Mouse (Mus musculus) adrenal gland, postnatal 10 days (tissue): Measurements from ENCODE around the gene Ttc7b. TPM values are rescaled to one million over a fixed set of nuclear protein-coding genes. Genes with fewer than 3 reads are reported as not detected.

Source experiments
- DNase-seq: peaks from one replicate; pipeline ENCODE4 v3.0.0; 2021; ENCODE audit warnings: mixed read lengths
- long read RNA-seq, 2 experiments: library from polyadenylated mRNA; stranded (forward); transcript quantifications; one replicate each; pipeline ENCODE4 v2.0.0; 2021
- total RNA-seq, 2 experiments: library from RNA; stranded (reverse); gene quantifications; 2 replicates each; pipeline ENCODE4 v1.2.3; 2021

The Ttc7b gene
- total RNA-seq: 10 to 100 TPM; 63.4 to 85.3 TPM
- long read RNA-seq, experiment 1, transcript Ttc7b-201 (20 exons, 3,446 nt): major isoform, 29 of 52 reads
- long read RNA-seq, experiment 1, partial matches to known transcripts: 12 of 52 reads
- long read RNA-seq, experiment 1, other reads (novel, unspliced or antisense): 8 of 52 reads
- long read RNA-seq, experiment 2, transcript Ttc7b-201 (20 exons, 3,446 nt): major isoform, 35 of 48 reads
- long read RNA-seq, experiment 2, partial matches to known transcripts: 11 of 48 reads
- long read RNA-seq, experiment 2, other reads (novel, unspliced or antisense): 2 of 48 reads

DNA sequence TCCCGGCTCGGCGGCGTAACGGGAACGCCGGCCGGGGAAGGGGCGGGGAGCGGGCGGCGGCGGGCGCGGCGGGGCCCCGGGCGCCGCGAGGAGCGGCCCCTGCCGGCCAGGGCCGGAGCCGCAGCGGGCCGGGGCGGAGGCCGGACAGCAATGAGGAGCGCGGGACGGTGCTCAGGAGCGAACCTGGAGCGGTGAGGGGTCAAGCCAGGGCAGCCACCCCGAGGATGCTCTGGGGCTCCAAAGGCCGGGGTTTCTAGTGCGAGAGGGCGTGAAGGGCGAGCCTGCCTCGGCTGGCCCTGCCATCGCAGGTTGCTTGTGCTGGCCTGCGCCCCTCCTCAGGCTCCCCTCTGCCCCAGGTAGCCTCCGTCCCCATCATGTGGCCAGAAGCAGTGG is at the start of gene Ttc7b:
Ttc7b (minus strand) TSS at position 33 of the 393 bp plus-strand sequence.
- DNase-seq: peak; percentile 81

DNA sequence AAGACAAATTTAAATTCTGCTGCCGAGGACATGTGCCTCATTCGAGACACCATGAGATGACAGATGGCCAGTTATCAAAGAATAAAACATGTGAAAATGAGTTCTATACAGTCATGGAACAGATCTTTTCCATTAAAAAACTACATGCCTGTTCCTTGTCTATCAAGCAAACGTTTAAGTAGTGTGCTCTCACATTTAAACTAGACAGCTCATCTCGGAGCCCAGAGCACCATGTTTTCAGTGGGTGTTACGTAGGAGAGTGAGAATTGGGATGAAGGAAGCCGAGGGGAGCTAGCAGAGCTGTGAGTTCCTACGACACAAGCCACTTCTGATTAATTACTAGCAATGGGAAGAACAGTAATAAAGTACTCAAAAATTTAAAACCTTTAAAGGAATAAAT is 48.2 kb upstream of the Ttc7b start:
- DNase-seq: no peak

- no peak for DNase-seq
Observed at GRCm38 (mm10) chr12:100568105-100568504, 47.5 kb upstream of the Ttc7b start.

GRCm38 (mm10) chr12:100567627-100568026 is 47.0 kb upstream of the Ttc7b start:
- DNase-seq: no peak

DNA sequence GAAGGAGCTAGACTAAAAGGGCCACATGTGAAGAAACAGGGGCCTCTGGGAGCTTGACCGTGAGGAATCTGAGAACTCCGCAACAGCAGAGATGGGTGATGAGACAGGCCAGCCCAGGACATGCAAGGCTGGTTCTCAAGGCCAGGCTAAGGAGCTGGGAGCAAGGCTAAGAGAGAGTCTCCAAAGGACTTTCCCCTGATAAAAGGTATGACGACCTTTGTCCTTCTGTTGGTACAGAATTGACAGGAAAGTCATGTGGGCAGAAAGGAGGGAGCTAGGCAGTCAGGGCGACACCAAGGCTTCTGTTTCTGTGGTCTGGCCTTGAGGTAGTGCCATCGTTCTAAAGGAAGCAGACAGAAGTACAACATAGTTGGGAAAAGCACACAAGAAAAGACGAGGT is 33.0 kb upstream of the Ttc7b start:
- no peak for DNase-seq

DNA sequence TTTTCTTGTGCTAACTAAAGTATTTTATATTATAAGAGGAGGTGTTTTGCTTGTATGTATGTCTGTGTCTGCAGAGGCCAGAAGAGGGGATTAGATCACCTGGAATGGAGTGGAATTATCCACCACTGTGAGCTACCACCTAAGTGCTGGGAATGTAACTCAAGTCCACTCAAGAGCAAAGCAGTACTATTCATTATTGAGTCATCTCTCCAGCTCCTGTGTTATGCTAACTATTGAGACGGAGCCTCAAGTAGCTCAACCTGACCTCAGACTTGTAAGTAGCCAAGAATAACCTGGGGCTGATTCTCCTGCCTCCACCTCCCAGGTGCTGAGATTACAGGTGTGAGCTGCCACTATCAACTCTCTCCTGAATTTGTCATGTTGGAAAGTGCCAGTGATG is 31.3 kb upstream of the Ttc7b start:
- DNase-seq: no peak

GRCm38 (mm10) chr12:100544194-100544567 is 23.6 kb upstream of the Ttc7b start:
- DNase-seq: no peak

DNA sequence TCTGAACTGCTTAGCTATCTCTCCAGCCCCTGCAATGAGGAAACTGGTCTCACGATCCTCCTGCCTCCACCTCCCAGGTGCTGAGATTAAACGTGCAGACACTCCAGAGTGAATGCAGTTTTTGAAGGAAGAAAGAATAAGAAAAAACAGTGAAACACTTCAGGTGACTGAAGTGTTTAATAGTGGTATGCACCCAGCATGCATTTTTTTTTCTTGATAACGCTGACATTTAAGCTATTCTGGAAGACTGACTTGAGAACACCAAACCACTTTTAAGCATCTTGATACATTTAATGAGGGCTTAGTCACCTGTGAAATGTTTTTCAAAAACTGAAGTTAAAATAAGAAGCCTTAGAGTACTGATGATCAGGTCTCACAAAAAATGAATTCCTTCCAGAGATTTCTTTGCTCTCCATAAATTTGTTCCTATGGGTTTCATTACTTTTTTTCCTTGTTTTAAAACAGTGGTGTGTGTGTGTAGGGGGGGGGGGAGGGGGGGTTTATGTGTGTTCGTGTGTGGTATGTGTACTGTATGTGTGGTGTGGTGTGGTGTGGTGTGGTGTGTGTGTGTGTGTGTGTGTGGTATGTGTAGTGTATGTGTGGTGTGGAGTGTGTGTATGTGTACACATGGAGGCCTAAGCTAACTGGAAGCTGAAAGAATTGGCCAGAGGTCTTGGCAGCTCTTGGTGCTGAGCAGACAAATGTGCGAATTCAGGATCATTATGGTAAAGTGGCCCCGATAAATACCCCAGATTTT is 23.0 kb upstream of the Ttc7b start:
- DNase-seq: no peak

- DNase-seq: no peak
Observed at GRCm38 (mm10) chr12:100542494-100542893, 21.9 kb upstream of the Ttc7b start.

GRCm38 (mm10) chr12:100542076-100542475 is 21.4 kb upstream of the Ttc7b start:
- no peak for DNase-seq

DNA sequence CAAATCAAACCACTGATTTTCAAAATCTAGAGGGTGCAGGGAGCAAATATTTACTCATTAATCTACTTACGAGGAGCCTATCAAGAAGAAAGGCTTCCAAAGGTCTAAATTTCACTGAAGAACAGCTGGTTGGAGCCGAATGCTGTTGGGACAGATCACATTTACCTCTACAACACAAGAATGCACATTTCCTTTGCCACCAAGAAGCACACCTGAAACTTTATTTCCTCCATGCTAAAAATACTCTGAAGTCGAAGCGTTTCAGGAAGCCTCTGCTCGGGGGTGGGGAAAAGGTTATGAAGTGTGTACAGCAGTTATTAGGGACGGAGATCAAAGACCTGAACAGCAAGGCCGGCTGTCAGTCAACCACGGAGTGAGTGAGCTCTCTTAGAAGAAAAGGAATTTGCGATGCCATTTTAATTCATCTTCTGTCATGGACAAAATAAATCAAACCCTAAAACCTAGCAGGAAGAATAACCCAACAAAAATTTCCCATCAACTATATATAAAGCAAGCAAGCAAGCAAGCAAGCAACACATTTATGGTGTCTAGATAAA is 18.6 kb upstream of the Ttc7b start:
- DNase-seq: no peak

GRCm38 (mm10) chr12:100538445-100539157 is 18.0 kb upstream of the Ttc7b start:
- no peak for DNase-seq

DNA sequence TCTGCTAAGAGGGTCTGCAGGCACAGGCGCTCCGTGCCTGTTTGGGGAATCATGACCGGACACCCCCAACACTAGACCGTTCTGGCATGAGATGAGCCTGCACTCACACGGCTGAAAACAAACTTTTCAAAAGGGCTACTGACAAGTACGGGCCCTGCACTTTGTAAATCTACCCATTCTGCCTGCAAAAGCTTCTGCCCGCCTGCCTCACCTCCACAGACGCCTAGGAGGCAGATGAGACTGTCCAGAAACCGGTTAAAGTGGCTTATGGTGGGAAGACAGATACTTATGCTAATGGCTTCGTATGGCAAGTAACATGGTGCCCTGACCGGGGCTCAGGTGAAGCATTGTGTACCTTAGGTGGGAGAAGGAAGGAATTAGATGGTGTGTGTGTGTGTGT is 16.5 kb upstream of the Ttc7b start:
- DNase-seq: no peak

DNA sequence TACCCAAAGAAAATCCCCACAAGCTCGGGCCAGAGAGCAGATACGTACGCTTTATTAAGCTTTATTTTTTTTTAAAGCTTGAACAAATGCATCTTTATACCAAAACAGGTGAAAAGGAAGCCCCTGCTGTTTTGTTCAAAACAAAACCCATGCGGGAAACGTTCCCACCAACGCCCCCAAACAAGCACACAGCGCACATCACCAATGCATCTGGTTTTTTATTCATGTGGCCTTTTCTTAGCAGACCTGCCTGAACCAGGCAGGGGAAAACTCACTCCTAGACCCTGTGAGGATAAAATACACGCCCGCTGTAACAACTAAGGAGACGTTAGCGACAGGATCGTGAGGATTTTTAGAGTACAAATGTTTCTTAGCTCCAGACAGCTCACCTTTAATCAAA is 14.4 kb upstream of the Ttc7b start:
- no peak for DNase-seq

DNA sequence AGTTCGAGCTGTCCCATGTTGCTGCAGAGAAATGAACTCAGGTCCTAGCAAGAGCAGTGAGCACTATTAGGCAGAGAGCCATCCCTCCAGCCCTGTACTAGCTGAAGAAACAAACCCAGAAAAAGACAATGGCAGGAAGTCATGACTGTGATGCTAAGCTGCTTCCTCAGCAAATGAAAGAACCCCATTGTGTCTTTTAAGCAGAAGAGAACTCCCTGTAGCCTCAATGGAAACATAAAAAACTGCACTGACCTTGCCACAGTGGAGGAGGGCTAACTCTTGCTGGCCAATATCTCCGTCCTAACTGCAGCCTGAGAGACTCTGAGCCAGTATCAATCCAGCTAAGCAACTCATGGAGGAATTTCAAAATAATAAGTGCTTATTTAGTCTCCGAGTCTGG is 13.4 kb upstream of the Ttc7b start:
- DNase-seq: peak; percentile 24

DNA sequence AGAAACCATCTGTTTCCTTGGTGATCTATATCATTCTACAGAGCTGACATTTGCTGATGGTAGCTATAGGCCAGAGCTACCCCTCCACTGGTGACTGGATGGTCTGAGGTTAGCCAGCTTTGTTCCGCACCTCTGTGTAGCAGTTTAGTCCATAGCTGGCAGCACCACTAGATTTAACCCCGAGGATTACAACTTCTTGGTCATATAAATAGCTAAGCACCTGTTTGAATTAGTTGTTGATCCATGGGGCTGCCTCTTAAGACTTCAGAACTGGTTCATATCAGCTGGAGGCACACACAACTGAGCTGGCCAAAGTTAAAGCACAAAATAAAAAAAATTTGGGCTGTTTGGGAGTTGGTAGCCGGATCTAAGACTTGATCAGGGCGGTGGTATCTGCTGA is 12.6 kb upstream of the Ttc7b start:
- no peak for DNase-seq

GRCm38 (mm10) chr12:100531740-100532139 is 11.1 kb upstream of the Ttc7b start:
- peak; percentile 6 for DNase-seq

GRCm38 (mm10) chr12:100530871-100531270 is 10.2 kb upstream of the Ttc7b start:
- DNase-seq: peak; percentile 2

- no peak for DNase-seq
Observed at GRCm38 (mm10) chr12:100529651-100530050, 9.0 kb upstream of the Ttc7b start.

GRCm38 (mm10) chr12:100529172-100529571 is 8.5 kb upstream of the Ttc7b start:
- DNase-seq: peak; percentile 84

- peak; percentile 39 for DNase-seq
Observed at GRCm38 (mm10) chr12:100528246-100528645, 7.6 kb upstream of the Ttc7b start.

- DNase-seq: peak; percentile 76
Observed at GRCm38 (mm10) chr12:100527753-100528152, 7.1 kb upstream of the Ttc7b start.

GRCm38 (mm10) chr12:100527241-100527640 is 6.6 kb upstream of the Ttc7b start:
- DNase-seq: peak; percentile 4
